Mouse (Mus musculus) bone marrow macrophage, adult 2 months (primary cell): ENCODE measurements around the gene E2f6. TPM values are rescaled to one million over a fixed set of nuclear protein-coding genes. Genes with fewer than 3 reads are reported as not detected.

Source experiments
- H3K27ac ChIP-seq: 2 replicates; pipeline ENCODE4 v1.5.1; 2012; ENCODE audit warnings: low read depth, low read length; ENCODE audit not compliant: insufficient read depth
- H3K4me1 ChIP-seq: 2 replicates; pipeline ENCODE4 v1.6.1; 2012; ENCODE audit warnings: low read length; ENCODE audit not compliant: control insufficient read depth, insufficient read depth
- H3K4me3 ChIP-seq: 2 replicates; pipeline ENCODE4 v1.5.1; 2012; ENCODE audit warnings: mild to moderate bottlenecking, low read length, moderate library complexity; ENCODE audit not compliant: insufficient read depth
- CTCF ChIP-seq: IDR thresholded peaks from 2 replicates; pipeline ENCODE4 v1.5.1; 2012; ENCODE audit warnings: low read depth, mild to moderate bottlenecking, low read length, moderate library complexity
- POLR2A ChIP-seq: IDR thresholded peaks from 2 replicates; pipeline ENCODE4 v1.6.1; 2012; ENCODE audit warnings: mild to moderate bottlenecking, low read depth, low read length, borderline replicate concordance
- polyA plus RNA-seq: library from polyadenylated mRNA; stranded (reverse); fragments of >200 nt; gene quantifications from 2 replicates; pipeline ENCODE4 v1.2.4, GENCODE M21; 2012; ENCODE audit not compliant: missing spikeins, insufficient read depth, insufficient read length

Gene E2f6
- polyA plus RNA-seq, 1 experiment = 19.0 TPM

DNA sequence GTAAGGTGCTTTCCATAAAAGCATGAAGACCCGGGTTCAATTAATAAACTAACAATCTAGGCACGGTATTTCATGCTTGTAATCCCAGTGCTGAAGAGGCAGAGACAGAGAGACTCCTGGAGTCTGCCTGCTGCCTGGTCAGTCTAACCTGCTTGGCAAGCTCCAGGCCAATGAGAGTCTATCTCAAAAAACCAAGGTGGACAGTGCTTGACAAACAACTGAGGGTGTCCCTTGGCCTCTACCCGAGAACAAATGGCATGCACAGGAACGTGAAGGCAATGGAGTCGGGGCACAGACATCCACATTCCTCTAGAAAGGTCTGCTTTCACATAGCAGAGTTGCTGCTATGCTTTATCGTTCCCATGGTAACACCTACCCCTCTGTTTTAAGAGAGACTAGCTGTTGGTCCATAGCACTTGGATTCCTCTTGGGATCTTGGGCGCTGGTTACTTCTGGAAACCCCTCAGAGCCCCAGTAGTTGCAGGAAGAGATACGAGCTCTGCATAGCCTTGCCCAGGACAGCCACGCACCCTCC lies 59.2 kb downstream of the E2f6 start:
- Histone ChIP-seq H3K4me1 (peaks cover 56% of the 10 kb centered on the region), H3K27ac (no peak overlapping the region), H3K4me3 (no peak overlapping the region)
- TF ChIP-seq POLR2A = no peak
- TF ChIP-seq CTCF = no peak

DNA sequence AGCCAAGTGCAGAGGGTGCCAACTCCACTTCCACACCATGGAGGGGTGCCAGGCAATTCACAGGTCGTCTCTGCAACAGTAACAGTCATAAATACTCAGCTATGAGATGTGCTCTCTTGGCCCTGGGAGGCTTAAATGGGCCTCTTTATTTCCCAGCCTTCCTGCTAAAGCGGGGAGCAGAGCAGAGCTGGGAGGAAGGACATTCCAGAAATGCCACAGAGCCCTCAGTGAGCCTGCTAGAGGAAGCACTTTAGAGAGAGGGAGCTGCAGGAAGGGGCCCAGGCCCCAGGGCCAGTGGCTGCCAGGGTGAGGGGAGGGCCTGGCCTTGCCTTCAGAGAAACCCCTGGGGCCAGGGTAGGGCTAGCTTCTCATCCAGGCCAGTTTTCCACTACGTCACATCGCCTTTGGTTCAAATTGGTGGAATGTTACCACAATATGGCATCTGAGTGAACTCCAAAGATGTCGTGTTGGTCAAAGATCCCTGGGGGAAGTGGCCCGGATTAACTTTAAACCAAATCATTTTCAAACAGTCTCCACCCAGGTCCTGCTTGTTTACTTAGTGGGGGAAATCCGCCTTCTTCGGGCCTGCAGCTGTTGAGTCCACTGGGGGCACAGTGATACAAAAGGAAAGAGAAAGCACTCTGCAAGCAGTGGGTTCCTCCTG lies 59.8 kb downstream of the E2f6 start:
- no peak overlapping the region for H3K4me3 ChIP-seq
- H3K27ac ChIP-seq = no peak overlapping the region
- TF ChIP-seq POLR2A (no peak), CTCF (no peak)
- H3K4me1 ChIP-seq = peaks cover 58% of the 10 kb centered on the region

DNA sequence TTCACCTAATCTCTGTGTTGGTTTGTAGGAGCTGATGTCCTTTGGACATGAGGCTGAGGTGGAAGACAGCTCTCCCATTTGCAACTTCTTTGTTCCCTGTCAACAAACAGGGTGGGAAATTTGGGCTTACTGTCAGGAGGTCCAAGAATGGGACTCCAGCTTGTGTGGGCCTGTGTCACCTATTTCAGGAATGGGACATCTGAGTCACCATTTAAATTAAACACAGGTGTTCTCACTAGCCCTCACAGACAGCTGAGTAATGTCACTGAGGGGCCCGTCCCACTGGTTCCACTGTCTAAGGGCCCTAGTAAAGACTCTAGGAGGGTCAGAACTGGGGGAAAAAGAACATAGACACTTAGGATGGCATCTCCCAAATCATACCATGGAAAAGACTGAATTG lies 61.2 kb downstream of the E2f6 start:
- no peak overlapping the region for H3K4me3 ChIP-seq
- no peak overlapping the region for H3K27ac ChIP-seq
- TF ChIP-seq CTCF = no peak
- TF ChIP-seq POLR2A = no peak
- H3K4me1 ChIP-seq = peaks cover 62% of the 10 kb centered on the region

DNA sequence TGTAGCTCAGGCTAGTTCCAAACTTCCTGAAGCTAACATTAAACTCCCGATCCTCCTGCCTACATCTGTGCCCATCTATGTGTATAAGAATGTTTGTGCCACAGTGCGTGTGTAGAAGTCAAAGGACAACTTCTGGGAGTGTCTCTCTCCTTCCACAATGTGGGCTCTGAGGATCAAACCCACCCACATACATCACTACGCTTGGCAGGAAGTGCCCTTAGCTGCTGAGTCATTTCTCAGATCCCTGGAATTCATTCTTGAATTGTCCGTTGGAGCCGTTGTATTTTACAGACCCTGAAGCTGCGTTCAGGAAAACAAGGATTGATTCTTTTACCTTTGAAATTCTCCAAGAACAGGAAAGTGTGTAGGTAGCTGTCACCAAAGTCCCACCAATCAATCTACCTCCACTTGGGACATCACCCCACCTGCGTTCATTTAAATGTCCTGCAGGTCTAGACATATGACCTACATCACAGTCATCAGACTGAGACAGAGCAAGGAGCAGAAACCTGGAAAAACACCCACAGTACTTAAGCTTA lies 62.2 kb downstream of the E2f6 start:
- Histone ChIP-seq H3K4me3 (no peak overlapping the region), H3K4me1 (peaks cover 62% of the 10 kb centered on the region), H3K27ac (no peak overlapping the region)
- TF ChIP-seq POLR2A (no peak), CTCF (no peak)

DNA sequence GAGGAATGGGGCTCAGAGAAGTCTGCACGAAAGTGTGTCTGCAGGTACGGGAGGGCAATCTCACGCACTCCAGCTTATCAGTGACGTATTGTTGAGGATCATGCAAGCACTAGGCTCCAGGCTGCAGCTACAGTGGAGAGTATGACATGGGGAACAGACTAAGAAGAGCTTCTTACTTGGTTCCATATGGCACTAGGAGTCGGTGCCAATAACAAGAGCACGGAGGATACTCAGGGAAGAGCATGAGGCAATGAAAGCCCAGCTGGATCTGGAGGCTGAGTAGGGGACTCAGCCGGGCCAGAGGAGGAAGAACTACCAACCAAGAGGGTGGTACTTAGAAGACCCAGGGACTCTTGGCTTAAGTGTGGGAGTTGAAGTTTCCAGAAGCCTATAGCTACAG lies 62.8 kb downstream of the E2f6 start:
- Histone ChIP-seq H3K27ac (no peak overlapping the region), H3K4me3 (no peak overlapping the region), H3K4me1 (peaks cover 66% of the 10 kb centered on the region)
- TF ChIP-seq POLR2A (no peak), CTCF (no peak)

DNA sequence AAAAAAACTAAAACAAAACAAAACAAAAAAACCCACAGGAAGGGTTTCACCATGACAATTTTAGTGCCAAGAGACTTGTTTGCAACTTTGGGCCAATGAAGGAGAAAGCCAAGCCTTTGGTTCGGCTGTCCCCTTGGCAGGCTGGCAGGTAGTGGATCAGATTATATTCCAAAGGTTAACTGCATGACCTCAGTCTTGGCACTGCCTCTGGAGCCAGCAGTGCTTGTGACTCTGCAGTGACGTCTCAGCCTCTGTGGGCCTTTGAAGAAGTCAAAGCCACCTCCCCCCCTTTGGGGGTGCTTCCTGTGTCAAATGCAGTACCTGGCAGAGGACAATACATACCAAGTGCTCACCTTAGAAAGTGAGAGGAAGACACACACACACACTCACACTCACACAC lies 63.3 kb downstream of the E2f6 start:
- no peak for TF ChIP-seq CTCF
- no peak for TF ChIP-seq POLR2A
- Histone ChIP-seq H3K27ac (no peak overlapping the region), H3K4me3 (no peak overlapping the region), H3K4me1 (peaks cover 62% of the 10 kb centered on the region)

DNA sequence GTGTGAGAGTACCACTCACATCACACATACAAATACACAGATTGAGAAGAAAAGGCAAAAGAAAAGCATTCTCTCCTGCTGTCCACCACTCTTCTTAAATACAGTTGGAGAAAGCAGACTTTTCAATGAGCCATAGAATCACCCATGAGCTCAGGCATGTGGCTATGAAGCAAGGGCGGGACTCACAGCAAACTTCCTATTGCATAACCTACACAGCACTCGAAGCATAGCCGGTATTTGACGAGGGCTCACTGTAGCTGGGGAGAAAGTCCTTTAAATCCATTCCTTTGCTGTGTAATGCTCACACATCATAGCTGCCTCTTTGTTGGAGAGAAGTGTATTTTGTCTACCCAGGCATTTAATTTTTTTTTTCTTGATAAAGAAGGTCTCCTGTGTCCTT lies 64.5 kb downstream of the E2f6 start:
- H3K4me1 ChIP-seq = peaks cover 60% of the 10 kb centered on the region
- no peak for TF ChIP-seq CTCF
- no peak for TF ChIP-seq POLR2A
- H3K4me3 ChIP-seq = peak overlapping the region; percentile 30; the same call in 1 of the 2 replicates
- peak overlapping the region; percentile 97 for H3K27ac ChIP-seq

DNA sequence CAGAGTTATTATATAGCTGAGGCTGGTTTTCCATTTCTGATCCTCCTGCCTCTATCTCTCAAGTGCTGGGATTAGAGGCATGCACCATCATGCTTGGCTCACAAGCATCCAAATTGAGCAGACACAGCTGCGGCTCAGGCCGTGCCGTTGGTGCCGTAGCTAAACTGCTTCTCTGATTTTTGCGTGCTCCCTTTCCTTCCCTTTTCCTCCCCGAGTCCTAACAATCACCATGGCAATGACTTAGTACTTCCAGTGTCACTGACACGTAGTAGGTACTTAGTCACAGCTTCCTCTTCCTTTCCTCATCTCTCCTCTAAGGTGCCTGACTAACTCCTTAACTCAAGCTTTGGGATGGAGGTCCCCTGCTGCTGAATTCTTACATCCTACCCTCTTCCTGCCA lies 64.9 kb downstream of the E2f6 start:
- H3K4me3 ChIP-seq = peak overlapping the region; percentile 30; the same call in 1 of the 2 replicates
- TF ChIP-seq POLR2A (no peak), CTCF (no peak)
- H3K27ac ChIP-seq = peak overlapping the region; percentile 97
- peaks cover 56% of the 10 kb centered on the region for H3K4me1 ChIP-seq

DNA sequence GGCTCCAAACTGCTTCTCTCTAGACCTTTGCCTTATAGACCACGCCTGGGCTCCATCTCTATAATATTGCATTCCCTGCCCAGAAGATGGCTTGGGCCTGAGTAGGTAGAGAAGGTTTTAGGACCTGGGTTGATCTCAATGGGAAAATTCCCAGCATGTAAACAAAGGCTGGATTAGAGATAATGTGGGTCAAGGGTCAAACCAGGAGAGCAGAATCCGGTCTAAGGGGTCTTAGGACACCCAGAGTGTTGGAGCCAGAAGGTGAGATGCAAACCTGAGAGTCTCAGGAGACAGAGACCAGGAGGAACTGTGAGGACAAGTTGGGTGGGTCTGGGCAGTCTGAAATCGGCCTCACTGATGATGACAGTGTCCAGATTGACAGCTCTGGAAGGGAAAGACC lies 65.9 kb downstream of the E2f6 start:
- peaks cover 54% of the 10 kb centered on the region for H3K4me1 ChIP-seq
- H3K27ac ChIP-seq = peak overlapping the region; percentile 97
- no peak for TF ChIP-seq CTCF
- TF ChIP-seq POLR2A = no peak
- no peak overlapping the region for H3K4me3 ChIP-seq

DNA sequence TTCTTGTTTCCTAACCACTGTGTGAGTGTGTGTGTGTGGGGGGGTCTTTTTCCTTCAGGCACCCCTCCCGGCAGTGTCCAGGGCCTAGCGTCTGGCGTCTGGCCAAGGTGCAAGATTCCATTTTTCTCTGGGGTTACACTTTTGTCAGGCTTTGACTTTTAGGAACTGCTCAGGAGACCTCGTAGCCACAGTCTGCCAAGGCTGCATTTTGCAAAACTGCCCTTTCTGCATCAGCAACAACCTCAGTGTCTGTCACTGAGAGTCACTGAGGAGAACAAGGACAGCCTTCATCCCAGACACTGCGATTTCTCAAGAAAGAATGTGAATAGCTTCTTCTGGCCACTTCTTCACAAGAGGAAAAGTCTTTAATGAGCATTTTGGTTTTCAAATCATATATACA lies 66.4 kb downstream of the E2f6 start:
- peaks cover 56% of the 10 kb centered on the region for H3K4me1 ChIP-seq

More for the DNA sequence above, 66.4 kb downstream of the E2f6 start:
- TF ChIP-seq POLR2A = no peak
- no peak for TF ChIP-seq CTCF
- H3K27ac ChIP-seq = peak overlapping the region; percentile 97
- H3K4me3 ChIP-seq = no peak overlapping the region
